Comparison of ENCODE assay signal across 18 mouse cellular contexts in the genomic region with DNA sequence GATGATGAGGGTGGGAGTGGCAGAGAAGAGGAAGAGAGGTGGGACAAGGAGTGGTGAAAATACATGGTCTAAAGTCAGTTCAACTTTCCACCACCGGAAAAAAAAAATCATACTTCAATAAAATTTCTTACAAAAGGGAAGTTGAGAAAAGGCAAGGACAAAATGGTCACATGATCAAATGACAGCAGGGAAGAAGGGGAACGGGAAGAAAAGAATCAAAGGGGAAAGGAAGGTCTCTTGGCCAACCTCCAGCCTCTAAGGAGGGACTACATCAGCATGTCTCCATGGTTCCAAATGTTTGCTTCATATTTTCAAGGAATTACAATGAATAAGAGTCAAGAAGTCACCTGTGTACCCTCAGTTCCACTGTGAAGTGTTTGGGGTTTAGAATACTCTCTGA.
"Had no signal": no experiment of that assay in that cellular context is flagged by ENCODE, and none has a peak within 500 bp of the region (broad histone marks: within the 10 kb centered on the region; RNA-seq: fewer than 3 reads in every experiment).

No protein-coding gene starts in this region.

- DNase-seq: lung, adult 18-20 months; lung, embryonic 14.5 days; lung, postnatal 10 days; lung, postnatal 4 days; retina, postnatal 1 day; right cerebral cortex, adult 18-20 months; right cerebral cortex, postnatal 25 days; right cerebral cortex, postnatal 4 days; spleen, adult 18-20 months; thymus, adult 18-20 months; thymus, postnatal 14 days; thymus, postnatal 36 days had no signal

- H3K9me3 ChIP-seq: midbrain, embryonic 10.5 days; midbrain, embryonic 12.5 days; midbrain, embryonic 15.5 days; neural tube, embryonic 13.5 days; neural tube, embryonic 15.5 days had no signal

- H3K4me1 ChIP-seq: neural tube, embryonic 15.5 days had no signal

- H3K4me3 ChIP-seq: midbrain, embryonic 10.5 days; midbrain, embryonic 12.5 days; midbrain, embryonic 15.5 days; neural tube, embryonic 13.5 days; neural tube, embryonic 15.5 days had no signal

- H3K36me3 ChIP-seq: midbrain, embryonic 10.5 days; midbrain, embryonic 12.5 days; midbrain, embryonic 15.5 days; neural tube, embryonic 13.5 days; neural tube, embryonic 15.5 days had no signal

- H3K27ac ChIP-seq: liver, embryonic 14.5 days; midbrain, embryonic 10.5 days; midbrain, embryonic 12.5 days; midbrain, embryonic 15.5 days; neural tube, embryonic 13.5 days; neural tube, embryonic 15.5 days had no signal

- H3K9ac ChIP-seq: liver, embryonic 14.5 days; lung, embryonic 14.5 days; midbrain, embryonic 12.5 days; midbrain, embryonic 15.5 days; neural tube, embryonic 13.5 days; neural tube, embryonic 15.5 days had no signal

- H3K4me2 ChIP-seq: lung, embryonic 14.5 days; midbrain, embryonic 12.5 days; midbrain, embryonic 15.5 days; neural tube, embryonic 13.5 days; neural tube, embryonic 15.5 days had no signal

- ATAC-seq: midbrain, embryonic 15.5 days had no signal

- H3K27me3 ChIP-seq: midbrain, embryonic 12.5 days; midbrain, embryonic 15.5 days; neural tube, embryonic 13.5 days; neural tube, embryonic 15.5 days had no signal
